Mouse (Mus musculus) MEL (cell line): ENCODE results near the gene Dennd1a. TPM values are rescaled to one million over a fixed set of nuclear protein-coding genes. Genes with fewer than 3 reads are reported as not detected.

Experiments
- DNase-seq: peaks from one replicate; pipeline ENCODE4 v3.0.0; 2011; ENCODE audit warnings: low read depth, low spot score
- H3K27ac ChIP-seq: 2 replicates; pipeline ENCODE4 v1.5.1; 2012; ENCODE audit warnings: low read depth, mild to moderate bottlenecking, control low read depth, low read length, moderate library complexity; ENCODE audit not compliant: control insufficient read depth
- H3K27me3 ChIP-seq, 2 experiments: fragments of 150-350 bp in 1 of 2; sonication (generic) in 1 of 2; 2 replicates each; pipeline ENCODE4 v1.6.1; 2012; ENCODE audit warnings: low read length in 2 of 2, mild to moderate bottlenecking in 2 of 2, improper control_type of control experiment in 1 of 2, moderate library complexity in 1 of 2; ENCODE audit not compliant: insufficient read depth in 2 of 2, control insufficient read depth in 1 of 2
- H3K36me3 ChIP-seq, 2 experiments: 2 replicates each; pipeline ENCODE4 v1.6.1; 2012 to 2014; ENCODE audit warnings: low read length in 2 of 2, improper control_type of control experiment in 1 of 2, inconsistent platforms in 1 of 2, mild to moderate bottlenecking in 1 of 2; ENCODE audit not compliant: insufficient read depth in 2 of 2, control insufficient read depth in 1 of 2
- H3K4me1 ChIP-seq, 2 experiments: fragments of 150-350 bp in 1 of 2; sonication (generic) in 1 of 2; 2 replicates each; pipeline ENCODE4 v1.6.1; 2012; ENCODE audit warnings: low read length in 2 of 2, improper control_type of control experiment in 1 of 2, mild to moderate bottlenecking in 1 of 2; ENCODE audit not compliant: insufficient read depth in 2 of 2, control insufficient read depth in 1 of 2
- H3K4me3 ChIP-seq, 2 experiments: fragments of 150-350 bp in 1 of 2; sonication (generic) in 1 of 2; 2 replicates each; pipeline ENCODE4 v1.5.1; 2012; ENCODE audit warnings: low read depth in 2 of 2, low read length in 2 of 2, mild to moderate bottlenecking in 2 of 2, moderate library complexity in 2 of 2, control low read depth in 1 of 2, improper control_type of control experiment in 1 of 2; ENCODE audit not compliant: control insufficient read depth in 1 of 2, insufficient read depth in 1 of 2
- H3K79me2 ChIP-seq: 2 replicates; pipeline ENCODE4 v1.6.1; 2012; ENCODE audit warnings: mild to moderate bottlenecking, low read length, moderate library complexity; ENCODE audit not compliant: control insufficient read depth, poor library complexity, insufficient read depth
- H3K9ac ChIP-seq: 2 replicates; pipeline ENCODE4 v1.6.1; 2012; ENCODE audit warnings: low read depth, mild to moderate bottlenecking, control low read depth, low read length, moderate library complexity; ENCODE audit not compliant: control insufficient read depth, poor library complexity, severe bottlenecking
- H3K9me3 ChIP-seq: fragments of 150-350 bp; sonication (generic); replicated peaks from 2 replicates; pipeline ENCODE4 v1.6.1; 2012; ENCODE audit warnings: mild to moderate bottlenecking, low read length, improper control_type of control experiment, moderate library complexity; ENCODE audit not compliant: insufficient read depth
- CHD2 ChIP-seq: IDR thresholded peaks from 2 replicates; pipeline ENCODE4 v1.6.1; 2011; ENCODE audit warnings: low read length, improper control_type of control experiment
- ELF1 ChIP-seq: IDR thresholded peaks from 2 replicates; pipeline ENCODE4 v1.6.1; 2014; ENCODE audit warnings: low read depth, mild to moderate bottlenecking, inconsistent platforms, low read length, improper control_type of control experiment, moderate library complexity
- EP300 ChIP-seq, 2 experiments: IDR thresholded peaks; 2 replicates each; pipeline ENCODE4 v1.6.1; 2011; ENCODE audit warnings: improper control_type of control experiment in 2 of 2, low read length in 2 of 2, low read depth in 1 of 2, mild to moderate bottlenecking in 1 of 2
- GABPA ChIP-seq: IDR thresholded peaks from 2 replicates; pipeline ENCODE4 v1.6.1; 2012; ENCODE audit warnings: low read depth, mild to moderate bottlenecking, inconsistent platforms, low read length, improper control_type of control experiment, moderate library complexity
- HCFC1 ChIP-seq: IDR thresholded peaks from 2 replicates; pipeline ENCODE4 v1.6.1; 2012; ENCODE audit warnings: low read depth, mild to moderate bottlenecking, inconsistent platforms, low read length, improper control_type of control experiment, moderate library complexity
- JUND ChIP-seq: IDR thresholded peaks from 2 replicates; pipeline ENCODE4 v1.6.1; 2011; ENCODE audit warnings: low read depth, mild to moderate bottlenecking, improper control_type of control experiment, low read length
- KAT2A ChIP-seq: conservative IDR thresholded peaks from 2 replicates; pipeline ENCODE4 v1.6.1; 2012; ENCODE audit warnings: low read depth, low read length, improper control_type of control experiment, inconsistent platforms
- MAX ChIP-seq: IDR thresholded peaks from 2 replicates; pipeline ENCODE4 v1.6.1; 2011; ENCODE audit warnings: low read length, improper control_type of control experiment
- MAZ ChIP-seq: IDR thresholded peaks from 2 replicates; pipeline ENCODE4 v1.6.1; 2012; ENCODE audit warnings: low read depth, mild to moderate bottlenecking, inconsistent platforms, low read length, improper control_type of control experiment
- MEF2A ChIP-seq: IDR thresholded peaks from 2 replicates; pipeline ENCODE4 v1.6.1; 2014; ENCODE audit warnings: low read depth, mild to moderate bottlenecking, inconsistent platforms, low read length, improper control_type of control experiment; ENCODE audit not compliant: poor library complexity, insufficient replicate concordance, severe bottlenecking; ENCODE audit errors: extremely low read depth
- MXI1 ChIP-seq: IDR thresholded peaks from 2 replicates; pipeline ENCODE4 v1.6.1; 2011; ENCODE audit warnings: mild to moderate bottlenecking, low read depth, low read length, improper control_type of control experiment
- NELFE ChIP-seq: IDR thresholded peaks from 2 replicates; pipeline ENCODE4 v1.6.1; 2011; ENCODE audit warnings: low read depth, low read length, improper control_type of control experiment
- NRF1 ChIP-seq: IDR thresholded peaks from 2 replicates; pipeline ENCODE4 v1.6.1; 2014; ENCODE audit warnings: low read depth, mild to moderate bottlenecking, inconsistent platforms, low read length, improper control_type of control experiment, moderate library complexity; ENCODE audit not compliant: poor library complexity, insufficient read depth, severe bottlenecking
- POLR2A ChIP-seq, 2 experiments: IDR thresholded peaks; 2 replicates each; pipeline ENCODE4 v1.6.1; 2011 to 2012; ENCODE audit warnings: low read length in 2 of 2, mild to moderate bottlenecking in 2 of 2, control low read depth in 1 of 2, improper control_type of control experiment in 1 of 2, low read depth in 1 of 2, moderate library complexity in 1 of 2; ENCODE audit not compliant: control insufficient read depth in 1 of 2, insufficient read depth in 1 of 2, poor library complexity in 1 of 2
- POLR2AphosphoS2 ChIP-seq: IDR thresholded peaks from 2 replicates; pipeline ENCODE4 v1.6.1; 2011; ENCODE audit warnings: low read length, improper control_type of control experiment
- POLR2AphosphoS5 ChIP-seq: IDR thresholded peaks from 2 replicates; pipeline ENCODE4 v1.6.1; 2012; ENCODE audit warnings: low read depth, borderline replicate concordance, mild to moderate bottlenecking, inconsistent platforms, low read length, moderate library complexity, mixed read lengths
- RAD21 ChIP-seq: IDR thresholded peaks from 2 replicates; pipeline ENCODE4 v1.6.1; 2011; ENCODE audit warnings: mild to moderate bottlenecking, low read depth, low read length, improper control_type of control experiment
- SIN3A ChIP-seq: IDR thresholded peaks from 2 replicates; pipeline ENCODE4 v1.6.1; 2012; ENCODE audit warnings: low read length, improper control_type of control experiment, inconsistent platforms
- TCF12 ChIP-seq: IDR thresholded peaks from 2 replicates; pipeline ENCODE4 v1.6.1; 2014; ENCODE audit warnings: low read depth, mild to moderate bottlenecking, inconsistent platforms, low read length, improper control_type of control experiment, moderate library complexity
- UBTF ChIP-seq: IDR thresholded peaks from 2 replicates; pipeline ENCODE4 v1.6.1; 2012; ENCODE audit warnings: low read depth, mild to moderate bottlenecking, inconsistent platforms, low read length, improper control_type of control experiment, moderate library complexity, borderline replicate concordance; ENCODE audit not compliant: insufficient read depth
- USF2 ChIP-seq, 2 experiments: IDR thresholded peaks; 2 replicates each; pipeline ENCODE4 v1.6.1; 2011 to 2012; ENCODE audit warnings: improper control_type of control experiment in 2 of 2, low read length in 2 of 2, borderline replicate concordance in 1 of 2, inconsistent platforms in 1 of 2, low read depth in 1 of 2, mild to moderate bottlenecking in 1 of 2; ENCODE audit not compliant: insufficient read depth in 1 of 2
- ZKSCAN1 ChIP-seq: IDR thresholded peaks from 2 replicates; pipeline ENCODE4 v1.6.1; 2012; ENCODE audit warnings: low read depth, mild to moderate bottlenecking, inconsistent platforms, low read length, improper control_type of control experiment, moderate library complexity
- ZMIZ1 ChIP-seq: IDR thresholded peaks from 2 replicates; pipeline ENCODE4 v1.6.1; 2012; ENCODE audit warnings: low read depth, mild to moderate bottlenecking, inconsistent platforms, low read length, improper control_type of control experiment, moderate library complexity
- polyA plus RNA-seq, 2 experiments: library from polyadenylated mRNA; stranded (reverse) in 1 of 2; unstranded in 1 of 2; fragments of >175 nt in 1 of 2; fragments of >200 nt in 1 of 2; gene quantifications; 2 replicates each; pipeline versions ENCODE4 v1.2.1 to v1.2.4; 2012; ENCODE audit warnings: low replicate concordance in 2 of 2, low read depth in 1 of 2; ENCODE audit not compliant: insufficient read length in 2 of 2, insufficient read depth in 1 of 2, missing spikeins in 1 of 2
- total RNA-seq: library from RNA; depleted of rRNA; stranded (reverse); fragments of 300-350 nt; gene quantifications from 2 replicates; pipeline ENCODE4 v1.2.3, GENCODE M21; 2012

Dennd1a gene
- total and polyA plus RNA-seq, 3 experiments, result 5.0 to 21.8 TPM; not detected in 1

GRCm38 (mm10) chr2:37823826-37824225 lies 463.4 kb downstream of the Dennd1a start:
- Histone ChIP-seq H3K9me3 (no peaks in the 10 kb centered on the region), H3K36me3 (no peaks in the 10 kb centered on the region), H3K4me3 (no peak overlapping the region), H3K9ac (no peak overlapping the region), H3K4me1 (no peaks in the 10 kb centered on the region), H3K27ac (no peak overlapping the region), H3K79me2 (no peaks in the 10 kb centered on the region), H3K27me3 (no peaks in the 10 kb centered on the region)
- TF ChIP-seq NRF1, result no peak
- no peak for TF ChIP-seq ZMIZ1
- TF ChIP-seq GABPA, result no peak
- TF ChIP-seq HCFC1, result no peak
- no peak for TF ChIP-seq MAZ
- TF ChIP-seq RAD21, result no peak
- TF ChIP-seq TCF12, result no peak
- TF ChIP-seq MAX, result no peak
- TF ChIP-seq ZKSCAN1, result no peak
- TF ChIP-seq CHD2, result no peak
- no peak for TF ChIP-seq KAT2A
- no peak for TF ChIP-seq SIN3A
- no peak for TF ChIP-seq USF2 (IDR thresholded peaks at IDR 0.05; ENCODE audit: borderline replicate concordance in 1 of 2, insufficient read depth in 1 of 2, low read depth in 1 of 2, low read length in 2 of 2)
- DNase-seq, result no peak

- H3K4me3 ChIP-seq, result no peak overlapping the region
- H3K27ac ChIP-seq, result no peak overlapping the region
- TF ChIP-seq POLR2AphosphoS5 (no peak), GABPA (no peak), ELF1 (no peak), JUND (no peak), ZMIZ1 (no peak), NELFE (no peak), POLR2A (IDR thresholded peaks at IDR 0.05; ENCODE audit: control insufficient read depth in 1 of 2, insufficient read depth in 1 of 2, low read depth in 1 of 2, low read length in 2 of 2, poor library complexity in 1 of 2) (no peak), EP300 (IDR thresholded peaks at IDR 0.05; ENCODE audit: low read depth in 1 of 2, low read length in 2 of 2) (no peak), MXI1 (no peak), MEF2A (no peak), POLR2AphosphoS2 (no peak), UBTF (no peak), MAZ (no peak), CHD2 (no peak)
- no peaks in the 10 kb centered on the region for H3K9me3 ChIP-seq
- no peaks in the 10 kb centered on the region for H3K79me2 ChIP-seq
- no peaks in the 10 kb centered on the region for H3K36me3 ChIP-seq
- no peak overlapping the region for H3K9ac ChIP-seq
- no peaks in the 10 kb centered on the region for H3K27me3 ChIP-seq
- H3K4me1 ChIP-seq, result no peaks in the 10 kb centered on the region
- DNase-seq, result no peak
Measured at GRCm38 (mm10) chr2:37822122-37822521, 465.1 kb downstream of the Dennd1a start.
